Mouse (Mus musculus): ENCODE results near the gene Cntnap4. TPM values are rescaled to one million over a fixed set of nuclear protein-coding genes. Genes with fewer than 3 reads are reported as not detected.
"Not testable (repeated sequence)": the region's sequence is repeated elsewhere in the genome, so short reads cannot be mapped to it uniquely, and the experiment has no call there.

Gene Cntnap4
- polyA plus RNA-seq, 1 experiment, result not detected

DNA sequence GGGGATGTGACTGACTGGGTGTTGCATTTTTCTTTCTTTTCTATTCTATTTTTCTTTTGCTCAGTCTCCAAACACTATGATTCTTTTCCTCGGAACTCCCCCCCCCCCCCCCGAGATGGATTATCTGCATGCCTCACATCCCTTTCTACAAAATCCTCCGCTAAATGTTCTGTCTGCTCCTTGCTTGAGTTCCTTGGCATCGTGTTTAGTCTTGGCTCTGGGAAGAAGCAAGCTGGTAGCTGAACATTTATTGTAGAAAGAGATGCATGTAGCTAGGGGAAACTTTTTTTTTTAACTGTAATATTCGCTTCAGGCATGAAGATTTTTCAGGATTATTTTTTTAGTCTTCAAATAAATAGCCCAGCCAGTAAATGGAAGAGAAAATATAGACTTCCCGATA, 239.5 kb downstream of the Cntnap4 start:
- H3K36me3 ChIP-seq (ENCODE audit: control insufficient read depth), result no peaks in the 10 kb centered on the region
- no peaks in the 10 kb centered on the region for H3K27me3 ChIP-seq (ENCODE audit: control insufficient read depth)
- no peaks in the 10 kb centered on the region for H3K4me1 ChIP-seq (ENCODE audit: control insufficient read depth)
- H3K9me3 ChIP-seq (ENCODE audit: control insufficient read depth, low read length), result peaks cover 19% of the 10 kb centered on the region
- no peak for TF ChIP-seq GATA1 (IDR thresholded peaks at IDR 0.05; ENCODE audit: low read length)
- no peak overlapping the region for H3K4me3 ChIP-seq (replicated peaks)

DNA sequence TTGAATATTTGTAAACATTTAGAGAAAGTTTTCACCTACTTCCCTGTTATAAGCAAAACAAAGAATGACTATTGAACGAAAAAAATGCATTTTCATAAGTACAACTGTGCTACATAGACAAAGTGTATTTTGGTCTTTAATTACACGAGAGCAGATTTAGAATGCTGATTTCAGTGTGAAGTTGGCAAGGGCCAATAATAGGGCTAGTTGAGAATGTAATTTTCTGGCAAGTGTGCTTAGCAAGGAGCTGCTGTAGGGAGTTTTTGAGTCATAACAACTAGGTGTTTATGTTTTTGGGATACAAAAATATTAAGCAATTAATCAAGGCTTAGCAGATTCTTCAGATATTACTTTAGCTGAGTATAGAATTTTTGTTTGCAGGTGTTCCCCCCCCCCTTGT, 271.2 kb downstream of the Cntnap4 start:
- Histone ChIP-seq H3K9me3 (ENCODE audit: control insufficient read depth, low read length) (peaks cover 9% of the 10 kb centered on the region), H3K27me3 (ENCODE audit: control insufficient read depth) (no peaks in the 10 kb centered on the region), H3K4me3 (replicated peaks) (no peak overlapping the region), H3K4me1 (ENCODE audit: control insufficient read depth) (no peaks in the 10 kb centered on the region), H3K36me3 (ENCODE audit: control insufficient read depth) (no peaks in the 10 kb centered on the region)
- TF ChIP-seq GATA1 (IDR thresholded peaks at IDR 0.05; ENCODE audit: low read length) (no peak), TAL1 (IDR thresholded peaks at IDR 0.05; ENCODE audit: low read length) (no peak)

DNA sequence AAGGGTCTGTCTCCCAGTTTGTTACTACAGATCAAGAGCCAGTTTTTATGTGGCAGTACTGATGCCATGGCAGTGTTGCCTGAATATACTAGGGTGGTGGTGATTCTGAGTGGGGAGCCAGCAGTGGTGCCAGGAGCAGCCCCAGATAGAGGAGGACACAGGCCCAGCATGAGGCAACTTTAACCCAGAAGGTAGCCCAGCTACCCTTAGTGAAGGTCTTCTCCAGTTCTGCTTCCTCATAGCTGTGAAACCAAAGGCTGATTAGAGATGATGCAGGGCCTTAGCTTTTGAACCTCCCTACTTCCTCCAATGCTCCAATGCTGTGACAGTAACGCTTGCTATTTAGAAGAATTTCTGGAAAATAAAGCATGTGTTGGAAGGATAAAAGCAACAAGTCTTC, 279.7 kb downstream of the Cntnap4 start:
- not testable (repeated sequence) for H3K36me3 ChIP-seq (ENCODE audit: control insufficient read depth); H3K4me3 ChIP-seq (replicated peaks); H3K4me1 ChIP-seq (ENCODE audit: control insufficient read depth); H3K27me3 ChIP-seq (ENCODE audit: control insufficient read depth)
- H3K9me3 ChIP-seq (ENCODE audit: control insufficient read depth, low read length), result peaks cover 16% of the 10 kb centered on the region

DNA sequence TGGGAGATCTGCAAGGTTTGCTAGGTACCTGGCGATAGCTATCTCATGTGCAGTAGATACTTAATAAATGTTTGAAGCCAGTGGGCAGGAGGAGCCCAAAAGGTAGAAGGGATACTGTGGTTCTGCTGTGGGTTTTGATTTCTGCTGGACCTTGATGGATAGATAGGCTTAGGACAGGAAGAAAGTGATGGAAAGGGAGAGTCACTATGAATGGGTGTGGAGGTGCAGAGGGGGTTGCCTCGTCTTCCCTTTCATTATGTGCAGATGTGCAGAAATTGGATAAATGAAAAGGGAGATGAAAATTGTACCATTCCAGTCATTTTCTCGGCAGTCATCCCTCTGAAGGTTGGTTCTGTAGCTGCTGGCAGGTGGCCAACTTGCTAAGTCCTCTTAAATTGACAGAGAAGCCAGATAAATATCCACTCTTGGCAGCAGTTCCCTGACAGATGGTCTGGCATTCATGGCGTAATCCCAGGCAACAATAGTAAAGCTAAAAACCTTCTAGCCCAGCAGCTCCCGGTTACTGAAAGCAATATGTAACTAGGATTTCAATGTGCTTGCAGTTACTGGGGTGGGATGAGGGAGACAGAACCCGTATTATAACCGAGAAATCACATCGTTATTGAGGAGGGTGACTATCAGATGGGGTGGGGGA, 336.7 kb downstream of the Cntnap4 start:
- TF ChIP-seq TAL1 (IDR thresholded peaks at IDR 0.05; ENCODE audit: low read length) (no peak), GATA1 (IDR thresholded peaks at IDR 0.05; ENCODE audit: low read length) (no peak)
- H3K27me3 ChIP-seq (ENCODE audit: control insufficient read depth), result no peaks in the 10 kb centered on the region
- no peaks in the 10 kb centered on the region for H3K4me1 ChIP-seq (ENCODE audit: control insufficient read depth)
- no peak overlapping the region for H3K4me3 ChIP-seq (replicated peaks)
- H3K9me3 ChIP-seq (ENCODE audit: control insufficient read depth, low read length), result peaks cover 11% of the 10 kb centered on the region; the same call in 1 of the 2 replicates
- H3K36me3 ChIP-seq (ENCODE audit: control insufficient read depth), result no peaks in the 10 kb centered on the region

DNA sequence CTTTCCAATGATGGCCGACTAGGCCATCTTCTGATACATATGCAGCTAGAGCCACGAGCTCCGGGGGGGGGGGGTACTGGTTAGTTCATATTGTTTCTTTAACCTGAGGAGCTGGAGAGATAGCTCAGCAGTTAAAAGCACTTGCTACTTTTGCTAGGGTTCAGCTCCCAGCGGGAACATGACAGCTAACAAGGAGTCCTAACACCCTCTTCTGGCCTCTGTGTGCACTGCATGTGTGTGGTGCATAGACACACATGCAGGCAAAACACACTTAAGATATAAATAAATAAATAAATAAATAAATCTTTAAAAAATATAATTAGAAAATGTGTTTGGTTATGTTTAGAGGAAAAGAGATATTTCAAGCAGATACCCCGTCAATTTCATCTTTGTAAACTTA, 339.7 kb downstream of the Cntnap4 start:
- no peaks in the 10 kb centered on the region for H3K4me1 ChIP-seq (ENCODE audit: control insufficient read depth)

DNA sequence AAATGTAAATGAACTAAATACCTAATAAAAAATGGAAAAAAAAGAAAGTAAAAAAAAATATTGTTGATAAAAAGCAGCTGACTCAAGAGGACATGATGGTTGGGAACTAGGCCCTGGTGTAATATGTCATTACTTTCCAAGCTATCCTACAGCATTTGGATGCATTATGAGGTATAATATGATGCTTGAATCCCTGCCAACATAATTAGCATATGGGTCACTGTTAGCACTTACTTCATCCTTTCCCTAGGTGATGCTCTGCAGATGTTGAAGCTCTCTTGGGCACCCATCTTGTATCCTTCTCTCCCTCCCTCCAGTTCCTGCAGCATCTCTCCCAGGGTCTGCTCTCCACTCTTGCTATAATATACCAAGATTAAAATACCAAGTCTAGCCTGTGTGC, 341.6 kb downstream of the Cntnap4 start:
- H3K4me3 ChIP-seq (replicated peaks), result no peak overlapping the region

More for the DNA sequence above, 339.7 kb downstream of the Cntnap4 start:
- H3K36me3 ChIP-seq (ENCODE audit: control insufficient read depth), result no peaks in the 10 kb centered on the region
- TF ChIP-seq TAL1 (IDR thresholded peaks at IDR 0.05; ENCODE audit: low read length) (no peak), GATA1 (IDR thresholded peaks at IDR 0.05; ENCODE audit: low read length) (no peak)
- peaks cover 13% of the 10 kb centered on the region; the same call in 1 of the 2 replicates for H3K9me3 ChIP-seq (ENCODE audit: control insufficient read depth, low read length)
- no peak overlapping the region for H3K4me3 ChIP-seq (replicated peaks)
- H3K27me3 ChIP-seq (ENCODE audit: control insufficient read depth), result no peaks in the 10 kb centered on the region

DNA sequence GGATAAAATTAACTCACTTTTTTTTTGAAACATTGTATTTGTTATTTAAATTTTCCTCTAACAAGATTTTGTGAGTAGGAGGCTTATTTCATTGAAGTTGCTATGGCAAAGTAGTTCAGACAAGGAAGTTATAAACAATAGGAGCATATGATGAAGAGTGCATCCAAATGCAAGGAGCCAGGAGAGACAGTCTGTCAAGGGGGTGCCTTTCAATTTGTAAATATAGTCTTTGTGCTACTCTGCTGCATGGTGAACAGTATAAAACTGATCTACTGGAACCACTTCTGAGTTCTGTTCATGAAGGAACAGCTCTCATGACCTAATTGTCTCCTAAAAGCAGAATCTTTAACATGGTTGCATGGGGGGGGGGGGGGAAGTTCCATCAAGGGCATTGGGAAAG, 352.3 kb downstream of the Cntnap4 start:
- no peaks in the 10 kb centered on the region for H3K27me3 ChIP-seq (ENCODE audit: control insufficient read depth)
- no peak for TF ChIP-seq GATA1 (IDR thresholded peaks at IDR 0.05; ENCODE audit: low read length)
- TF ChIP-seq TAL1 (IDR thresholded peaks at IDR 0.05; ENCODE audit: low read length), result no peak
- no peaks in the 10 kb centered on the region for H3K4me1 ChIP-seq (ENCODE audit: control insufficient read depth)
- no peaks in the 10 kb centered on the region for H3K36me3 ChIP-seq (ENCODE audit: control insufficient read depth)
- H3K9me3 ChIP-seq (ENCODE audit: control insufficient read depth, low read length), result no peaks in the 10 kb centered on the region
- no peak overlapping the region for H3K4me3 ChIP-seq (replicated peaks)

More for the DNA sequence above, 341.6 kb downstream of the Cntnap4 start:
- Histone ChIP-seq H3K36me3 (ENCODE audit: control insufficient read depth) (no peaks in the 10 kb centered on the region), H3K27me3 (ENCODE audit: control insufficient read depth) (no peaks in the 10 kb centered on the region), H3K4me1 (ENCODE audit: control insufficient read depth) (no peaks in the 10 kb centered on the region), H3K9me3 (ENCODE audit: control insufficient read depth, low read length) (peaks cover 12% of the 10 kb centered on the region; the same call in 1 of the 2 replicates)
- TF ChIP-seq TAL1 (IDR thresholded peaks at IDR 0.05; ENCODE audit: low read length) (no peak), GATA1 (IDR thresholded peaks at IDR 0.05; ENCODE audit: low read length) (no peak)

DNA sequence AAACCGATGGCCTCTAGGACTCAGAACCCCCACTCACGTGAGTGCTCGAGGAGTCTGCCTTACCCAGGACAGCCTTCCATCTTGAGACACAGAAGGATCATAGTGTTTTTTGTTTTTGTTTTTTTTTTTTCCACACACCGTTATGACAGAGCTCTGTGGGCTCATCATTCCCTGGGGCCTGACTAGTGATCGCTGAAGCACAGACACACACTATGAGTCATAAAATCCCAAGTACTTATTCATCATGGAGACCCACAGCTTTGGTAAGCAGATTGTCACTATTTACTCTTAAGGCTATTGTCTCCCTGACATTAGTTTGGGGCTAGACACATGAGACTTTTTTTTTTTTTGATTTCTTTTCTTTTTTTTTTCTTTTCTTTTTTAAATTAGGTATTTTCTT, 352.9 kb downstream of the Cntnap4 start:
- Histone ChIP-seq H3K4me1 (ENCODE audit: control insufficient read depth) (no peaks in the 10 kb centered on the region), H3K36me3 (ENCODE audit: control insufficient read depth) (no peaks in the 10 kb centered on the region), H3K27me3 (ENCODE audit: control insufficient read depth) (no peaks in the 10 kb centered on the region), H3K4me3 (replicated peaks) (no peak overlapping the region), H3K9me3 (ENCODE audit: control insufficient read depth, low read length) (no peaks in the 10 kb centered on the region)
- no peak for TF ChIP-seq TAL1 (IDR thresholded peaks at IDR 0.05; ENCODE audit: low read length)
- TF ChIP-seq GATA1 (IDR thresholded peaks at IDR 0.05; ENCODE audit: low read length), result no peak
